Mouse (Mus musculus): ENCODE measurements around the gene Gadd45b.

Gene Gadd45b

DNA sequence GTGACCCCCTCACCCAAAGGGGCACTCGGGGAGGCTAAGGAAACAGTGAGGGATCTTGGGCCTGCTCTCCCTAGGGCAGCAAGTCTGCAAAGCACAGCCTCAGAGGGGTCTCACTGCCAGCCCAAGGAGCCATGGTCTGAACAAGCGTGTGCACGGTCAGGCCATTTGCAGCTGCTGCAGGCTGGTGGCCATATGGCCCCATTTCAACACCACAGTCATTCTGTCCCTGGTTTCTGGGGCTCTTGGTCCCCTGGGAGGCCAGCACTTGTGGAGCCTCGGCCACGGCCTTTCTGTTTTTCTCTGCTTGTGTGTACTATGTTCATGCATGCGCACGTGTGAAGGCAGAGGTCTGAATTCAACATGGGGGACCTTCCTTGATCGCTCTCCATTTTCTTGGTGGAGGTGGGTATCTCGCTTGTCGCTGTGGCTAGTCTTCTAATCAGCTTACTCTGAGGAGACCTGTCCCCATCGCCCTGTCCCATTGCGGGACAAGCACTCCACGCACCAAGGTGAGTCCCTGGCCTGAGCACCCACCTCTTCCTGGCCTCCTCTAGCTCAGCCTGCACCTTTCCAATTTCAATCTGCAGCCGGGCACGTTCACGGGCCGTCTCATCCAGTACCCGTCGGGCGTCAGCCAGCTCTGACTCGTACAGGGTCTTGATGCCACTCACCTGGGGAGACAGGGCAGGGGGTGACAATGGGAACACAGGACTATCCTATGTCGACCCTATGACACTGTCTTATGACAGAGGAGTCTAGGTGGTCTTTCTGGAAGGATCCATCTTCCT lies 20.3 kb upstream of the Gadd45b start:
- in situ Hi-C loops (cut with MboI, MseI), result no loop called here

DNA sequence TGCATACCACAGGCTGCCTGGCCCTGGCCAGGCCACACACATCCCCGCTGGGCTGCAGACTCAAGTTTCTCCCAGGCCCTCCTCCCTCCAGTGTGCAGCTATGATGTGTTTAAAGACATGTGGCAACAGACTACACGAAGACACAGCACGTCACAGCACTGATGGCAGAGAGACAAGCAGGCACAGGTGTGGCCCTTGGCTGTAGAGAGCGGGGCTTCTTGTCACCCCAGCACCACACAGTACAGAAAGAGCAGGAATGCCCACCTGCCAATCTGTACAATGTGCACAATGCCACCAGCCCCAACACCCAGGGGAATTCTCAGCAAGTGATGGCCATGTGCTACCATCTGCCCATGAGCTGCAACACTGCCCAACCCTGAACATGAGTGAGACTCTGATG lies 18.5 kb upstream of the Gadd45b start:
- in situ Hi-C loops (cut with MboI, MseI), result no loop called here

DNA sequence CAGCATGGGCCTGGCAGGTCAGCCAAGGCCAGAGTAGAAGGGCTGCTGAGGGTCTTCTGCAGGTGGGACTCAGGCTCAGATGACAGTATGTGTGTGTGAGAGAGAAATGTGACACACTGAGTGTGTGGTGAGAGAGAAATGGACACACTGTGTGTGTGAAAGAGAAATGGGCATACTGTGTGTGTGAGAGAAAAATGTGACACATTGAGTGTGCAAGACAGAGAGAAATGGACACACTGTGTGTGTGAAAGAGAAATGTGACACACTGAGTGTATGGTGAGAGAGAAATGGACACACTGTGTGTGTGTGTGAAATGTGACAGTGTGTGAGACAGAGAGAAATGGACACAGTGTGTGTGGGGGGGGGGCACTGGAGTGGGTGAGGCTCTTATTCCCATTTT lies 18.0 kb upstream of the Gadd45b start:
- in situ Hi-C loops (cut with MboI, MseI), result no loop called here

DNA sequence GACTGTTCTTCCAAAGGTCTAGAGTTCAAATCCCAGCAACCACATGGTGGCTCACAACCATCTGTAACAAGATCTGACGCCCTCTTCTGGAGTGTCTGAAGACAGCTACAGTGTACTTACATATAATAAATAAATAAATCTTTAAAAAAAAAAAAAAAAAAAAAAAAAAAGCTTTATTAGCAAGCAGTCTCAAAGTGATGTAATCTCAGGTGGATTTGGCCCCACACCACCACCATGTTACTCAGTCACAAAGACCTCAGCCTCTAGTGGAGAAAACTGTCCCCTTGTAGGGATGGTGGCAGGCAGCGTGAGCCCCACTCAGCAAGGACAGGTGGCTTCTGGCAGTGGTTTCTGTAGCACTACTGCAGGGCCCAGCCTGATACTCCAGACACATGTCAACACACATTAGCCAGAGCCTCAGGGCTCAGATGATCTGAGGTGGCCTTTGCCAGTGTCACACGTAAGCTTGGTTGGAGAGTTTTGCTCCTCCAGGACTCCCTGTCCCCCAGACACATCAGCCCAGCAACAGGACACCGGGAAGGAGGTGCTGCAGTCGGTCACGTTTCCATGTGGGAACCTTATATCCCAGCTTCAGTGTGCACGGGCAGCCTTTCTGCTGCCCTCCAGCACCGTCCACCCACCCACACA lies 16.4 kb upstream of the Gadd45b start:
- in situ Hi-C loops (cut with MboI, MseI), result no loop called here

DNA sequence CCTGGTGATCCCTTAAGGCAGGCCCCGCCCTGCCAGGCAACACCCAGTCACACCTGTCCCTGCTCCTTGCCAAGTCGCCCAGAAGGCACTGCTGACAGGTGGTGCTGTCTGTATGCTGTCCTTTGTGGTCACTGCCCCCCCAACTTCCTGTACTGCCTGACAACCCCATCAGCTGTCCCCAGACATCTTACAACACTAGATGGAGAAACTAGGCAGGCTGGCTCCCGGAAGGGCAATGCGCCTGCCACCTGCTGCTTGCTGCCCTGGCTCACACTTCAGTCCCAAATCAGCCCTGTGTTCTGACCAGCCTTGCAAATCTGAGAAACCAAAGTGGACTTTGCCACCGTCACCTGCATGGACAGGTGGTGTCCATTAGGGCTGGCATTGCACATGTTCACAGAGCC lies 15.6 kb upstream of the Gadd45b start:
- in situ Hi-C loops (cut with MboI, MseI), result no loop called here

DNA sequence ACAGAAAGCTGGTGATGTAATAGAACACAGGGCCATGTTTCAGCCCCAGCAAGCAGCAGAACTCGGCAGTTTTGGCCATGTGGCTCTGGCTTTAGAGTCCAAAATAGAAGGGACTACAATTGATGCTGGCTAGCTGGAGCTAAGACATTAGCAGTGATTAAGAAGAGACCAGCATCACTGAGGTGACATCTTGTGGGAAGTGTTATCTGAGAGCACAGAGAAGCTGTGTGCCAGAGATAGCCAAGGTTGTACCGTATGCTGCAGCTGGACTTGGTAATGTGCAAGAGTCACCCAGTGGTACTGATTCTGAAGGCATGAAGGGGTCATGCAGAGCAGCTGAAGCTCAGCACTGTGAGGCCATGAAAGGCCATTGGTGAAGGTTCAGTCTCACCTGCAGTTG lies 14.6 kb upstream of the Gadd45b start:
- in situ Hi-C loops (cut with MboI, MseI), result no loop called here

DNA sequence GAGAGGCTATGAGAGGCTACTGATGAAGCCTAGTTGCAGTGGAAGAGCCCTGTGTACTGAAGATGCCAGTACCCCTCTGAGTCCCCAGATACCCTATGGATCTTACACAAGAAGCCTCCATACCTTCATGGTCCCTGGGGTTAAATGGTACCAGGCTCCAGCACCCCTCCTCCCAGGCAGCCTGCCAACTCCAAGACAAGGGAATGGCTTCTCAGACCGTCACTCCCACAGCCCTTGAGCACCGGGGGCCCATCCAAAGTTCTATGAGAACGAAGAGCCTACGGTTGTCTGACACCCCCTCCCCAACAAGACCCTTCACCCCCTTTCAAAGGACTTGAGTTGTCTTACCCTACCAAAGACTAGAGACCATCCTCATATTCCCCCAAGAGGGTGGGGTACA lies 14.1 kb upstream of the Gadd45b start:
- in situ Hi-C loops (cut with MboI, MseI), result no loop called here

DNA sequence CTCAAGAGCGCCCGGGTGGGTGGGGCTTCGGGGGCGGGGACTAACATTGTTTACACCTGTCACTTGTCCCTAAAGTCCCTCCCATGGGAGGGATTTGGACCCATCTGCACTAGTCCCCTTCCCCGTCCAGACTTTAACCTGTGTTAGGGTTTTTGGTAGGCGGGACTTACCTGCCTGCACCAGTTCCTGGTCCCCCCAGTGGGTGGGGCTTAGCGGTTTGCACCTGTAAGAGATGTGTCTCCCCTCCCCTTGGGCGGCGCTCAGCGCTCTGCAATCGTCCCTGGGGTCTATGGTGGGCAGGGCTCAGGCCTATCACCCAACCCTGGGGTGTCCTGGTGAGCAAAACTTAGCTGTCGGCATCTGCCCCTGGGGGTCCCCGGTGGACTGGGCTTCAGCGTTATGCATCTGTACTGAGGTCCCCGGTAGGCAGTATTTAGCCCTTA lies 12.5 kb upstream of the Gadd45b start:
- in situ Hi-C loops (cut with MboI, MseI), result no loop called here

DNA sequence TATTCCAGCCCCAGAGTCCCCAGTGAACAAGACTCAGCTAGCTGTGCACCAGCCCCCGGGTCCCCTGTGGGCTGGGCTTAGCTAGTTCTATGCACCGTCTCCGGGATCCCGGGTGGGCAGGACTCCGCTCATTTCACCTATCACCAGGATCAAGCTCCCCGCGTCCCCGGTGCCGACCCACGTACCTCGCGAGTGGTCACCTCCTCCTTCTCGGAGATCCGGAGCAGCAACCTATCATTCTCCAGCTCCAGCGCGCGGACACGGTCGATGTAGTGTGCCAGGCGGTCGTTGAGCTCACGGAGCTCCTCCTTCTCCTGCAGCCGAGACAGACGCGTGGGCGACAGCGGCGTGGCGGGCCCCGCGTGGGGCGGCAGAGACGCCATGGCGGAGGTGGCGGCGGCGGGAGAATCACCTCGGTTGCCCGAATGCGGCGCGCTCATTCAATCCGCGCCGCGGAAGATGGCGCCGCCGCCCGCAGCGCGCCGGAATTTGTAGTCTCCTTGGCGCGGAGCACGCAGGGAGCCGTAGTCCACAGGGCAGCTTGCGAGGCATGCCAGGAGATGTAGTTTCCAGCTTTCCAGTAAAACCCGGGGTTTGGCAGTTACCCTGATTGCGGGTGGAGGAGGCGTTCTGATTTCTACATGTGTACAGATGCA lies 12.0 kb upstream of the Gadd45b start, which contains the start of gene Lmnb2:
Gene Lmnb2 (minus strand): TSS at position 467 of the 656 bp plus-strand sequence.
- in situ Hi-C loops (cut with MboI, MseI), result no loop called here

DNA sequence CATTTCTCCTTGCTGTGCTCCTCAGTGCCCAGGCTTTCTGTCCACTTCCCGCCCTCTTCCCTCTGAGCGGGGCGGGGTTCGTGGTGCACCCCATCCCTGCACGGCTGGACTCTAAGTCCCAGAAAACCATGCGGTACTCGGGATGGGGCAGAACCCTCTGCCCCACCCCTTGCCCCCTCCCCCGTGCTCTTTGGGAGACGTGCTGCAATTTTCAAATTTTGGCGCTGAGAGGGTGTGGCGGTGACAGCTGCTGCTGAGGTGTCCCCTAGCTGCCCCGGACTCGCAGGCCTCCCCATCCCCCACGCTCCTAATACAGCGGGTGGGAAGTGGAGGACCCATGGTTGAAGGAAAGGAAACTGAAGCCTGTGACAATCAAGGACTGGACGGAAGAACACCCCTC lies 8.0 kb upstream of the Gadd45b start:
- in situ Hi-C loops (cut with MboI, MseI), result no loop called here

DNA sequence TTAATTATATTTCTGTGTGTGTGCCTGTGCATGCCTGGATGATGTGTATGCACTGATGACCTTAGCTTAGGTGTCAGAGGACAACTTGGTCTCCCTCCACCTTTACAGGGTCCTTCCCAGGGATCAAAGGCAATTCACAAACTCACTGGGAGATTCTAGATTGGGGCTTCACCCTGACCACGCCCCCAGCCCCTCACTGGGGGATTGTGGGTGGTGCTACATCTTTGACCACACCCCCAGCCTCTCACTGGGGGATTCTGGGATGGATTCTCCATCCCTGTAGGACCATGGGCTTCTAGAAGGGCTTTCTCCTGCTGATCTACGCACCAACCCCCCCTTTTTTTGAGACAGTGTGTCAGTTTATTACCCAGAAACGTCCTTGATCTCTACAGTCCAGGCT lies 4.4 kb upstream of the Gadd45b start:
- in situ Hi-C loops (cut with MboI, MseI), result loop anchor here (5.0 kb wide), 1 partner anchor 67 kb away; no protein-coding TSS in a partner anchor

DNA sequence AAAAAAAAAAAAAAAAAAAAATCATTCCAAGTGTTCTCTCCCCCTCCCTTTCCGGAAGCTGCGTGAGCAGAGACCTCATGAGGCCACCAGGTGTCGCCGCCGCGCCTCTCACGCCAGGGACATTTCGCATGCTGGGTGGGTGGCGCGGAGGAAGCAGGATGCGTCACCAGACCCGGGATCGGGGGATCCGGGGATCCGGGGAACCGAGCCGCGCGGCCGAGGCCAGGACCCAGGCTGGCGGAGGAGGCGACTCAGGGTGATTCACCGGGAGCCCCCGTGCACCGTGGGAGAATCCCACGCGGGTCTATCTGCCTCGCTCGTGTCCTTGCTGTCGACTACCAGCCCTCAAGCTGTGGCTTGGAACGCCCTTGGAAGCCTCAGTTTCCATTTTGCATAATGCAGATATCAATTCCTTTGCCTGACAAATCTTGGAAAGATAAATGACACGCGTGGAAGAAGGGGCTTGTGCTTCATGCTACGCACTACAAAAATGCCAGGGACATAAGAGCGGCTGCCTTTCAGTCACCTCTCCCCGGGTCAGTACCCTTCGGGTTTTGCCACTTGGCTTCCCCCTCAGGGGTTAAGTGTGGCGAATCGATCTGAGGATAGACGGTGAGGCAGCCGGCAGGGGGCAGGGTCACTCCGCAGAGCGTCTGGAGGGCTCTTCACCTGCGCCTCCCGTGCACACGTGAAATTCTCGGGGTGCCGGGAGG lies 1.1 kb upstream of the Gadd45b start:
- in situ Hi-C loops (cut with MboI, MseI), result loop anchor here (5.0 kb wide), 1 partner anchor 64 kb away; no protein-coding TSS in a partner anchor

DNA sequence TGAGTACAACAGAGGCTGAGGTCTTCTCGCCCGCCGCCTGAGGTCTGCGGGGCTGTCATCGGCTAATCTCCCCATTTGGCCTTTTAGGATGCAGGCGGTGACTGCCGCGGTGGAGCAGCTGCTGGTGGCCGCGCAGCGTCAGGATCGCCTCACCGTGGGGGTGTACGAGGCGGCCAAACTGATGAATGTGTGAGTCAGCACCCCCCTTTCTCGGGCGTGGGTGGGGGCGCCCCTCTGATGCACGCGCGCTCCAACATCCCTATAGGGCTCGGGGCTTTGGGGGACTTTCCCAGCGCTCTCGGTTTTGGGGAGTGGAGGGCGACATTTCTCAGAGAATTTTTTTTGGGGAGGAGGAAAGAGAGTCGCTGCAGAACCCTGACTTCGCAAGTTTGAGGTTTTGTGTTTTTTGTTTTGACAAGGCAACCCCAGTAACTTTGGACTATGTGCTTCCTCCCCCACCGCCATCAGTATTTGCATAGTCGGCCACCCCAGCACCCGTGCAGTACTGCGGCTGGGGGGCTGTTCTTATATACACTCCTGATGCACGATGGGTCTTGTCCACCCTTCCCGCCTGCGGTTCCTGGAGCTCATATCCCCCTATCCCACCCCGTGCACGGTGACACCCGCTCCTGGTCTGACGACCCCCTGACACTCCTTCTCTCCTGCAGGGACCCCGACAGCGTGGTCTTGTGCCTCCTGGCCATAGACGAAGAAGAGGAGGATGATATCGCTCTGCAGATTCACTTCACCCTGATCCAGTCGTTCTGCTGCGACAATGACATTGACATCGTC lies 684 bp downstream of the Gadd45b start:
- in situ Hi-C loops (cut with MboI, MseI), result loop anchor here (10.0 kb wide), 1 partner anchor 786 kb away; the partner anchor contains the start of genes Cbarp and Midn

DNA sequence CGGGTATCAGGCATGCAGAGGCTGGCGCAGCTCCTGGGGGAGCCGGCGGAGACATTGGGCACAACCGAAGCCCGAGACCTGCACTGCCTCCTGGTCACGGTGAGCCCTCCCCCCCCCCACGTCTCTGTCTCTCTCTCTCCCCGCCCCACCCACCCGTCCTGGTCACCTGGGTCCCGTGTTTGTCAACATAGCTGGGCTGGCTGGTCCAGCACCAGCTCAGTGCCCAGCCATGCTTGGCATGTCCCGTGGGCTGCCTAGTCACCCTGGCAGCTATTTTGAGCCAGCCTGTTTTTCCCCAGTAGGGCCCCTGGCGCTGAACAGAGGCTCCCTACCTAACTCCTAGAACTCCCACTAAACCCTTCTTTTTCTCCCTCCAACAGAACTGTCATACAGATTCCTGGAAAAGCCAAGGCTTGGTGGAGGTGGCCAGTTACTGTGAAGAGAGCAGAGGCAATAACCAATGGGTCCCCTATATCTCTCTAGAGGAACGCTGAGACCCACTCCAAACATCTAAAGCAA lies 1.3 kb downstream of the Gadd45b start:
- in situ Hi-C loops (cut with MboI, MseI), result loop anchor here (10.0 kb wide), 1 partner anchor 786 kb away; the partner anchor contains the start of genes Cbarp and Midn

DNA sequence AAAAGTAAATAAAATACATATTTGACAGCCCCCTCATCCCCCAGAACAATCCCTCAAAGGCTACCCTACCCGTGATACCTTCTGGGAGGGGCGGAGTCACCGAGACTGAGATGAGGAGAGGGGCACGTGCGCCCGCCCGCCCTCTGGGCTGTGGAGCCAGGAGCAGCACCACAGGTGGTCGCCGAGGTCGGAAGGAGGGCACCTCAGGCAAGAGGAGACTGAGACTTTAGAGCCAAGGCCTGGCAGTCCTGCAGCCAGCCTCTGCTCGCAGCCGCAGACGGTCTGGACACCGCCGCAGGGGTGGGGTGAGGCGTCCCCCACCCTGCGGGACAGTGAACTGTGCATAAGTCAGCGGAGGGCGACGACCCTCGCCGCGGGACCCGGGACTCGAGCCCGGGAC lies 1.8 kb downstream of the Gadd45b start:
- in situ Hi-C loops (cut with MboI, MseI), result loop anchor here (10.0 kb wide), 1 partner anchor 787 kb away; the partner anchor contains the start of genes Cbarp and Midn

DNA sequence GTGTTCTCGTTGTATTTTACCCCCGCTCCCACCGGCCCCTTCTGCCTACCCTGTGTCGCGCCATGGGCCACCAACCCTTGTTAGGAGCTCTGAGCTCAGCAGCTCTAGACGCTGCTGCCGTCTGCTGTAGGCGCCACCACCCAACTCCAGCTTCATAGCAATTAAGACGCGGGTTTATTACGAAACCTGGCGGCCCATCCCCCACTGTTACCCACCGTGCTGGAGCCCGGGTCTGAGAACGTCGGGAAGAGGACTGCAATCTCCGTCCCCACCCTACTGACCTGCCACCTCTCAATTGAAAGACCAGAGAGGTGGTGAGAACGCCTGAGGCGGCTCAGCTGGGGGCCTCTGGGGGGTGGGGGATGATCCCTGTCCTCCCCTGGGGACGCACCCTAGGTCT lies 2.3 kb downstream of the Gadd45b start:
- in situ Hi-C loops (cut with MboI, MseI), result loop anchor here (10.0 kb wide), 1 partner anchor 787 kb away; the partner anchor contains the start of genes Cbarp and Midn

DNA sequence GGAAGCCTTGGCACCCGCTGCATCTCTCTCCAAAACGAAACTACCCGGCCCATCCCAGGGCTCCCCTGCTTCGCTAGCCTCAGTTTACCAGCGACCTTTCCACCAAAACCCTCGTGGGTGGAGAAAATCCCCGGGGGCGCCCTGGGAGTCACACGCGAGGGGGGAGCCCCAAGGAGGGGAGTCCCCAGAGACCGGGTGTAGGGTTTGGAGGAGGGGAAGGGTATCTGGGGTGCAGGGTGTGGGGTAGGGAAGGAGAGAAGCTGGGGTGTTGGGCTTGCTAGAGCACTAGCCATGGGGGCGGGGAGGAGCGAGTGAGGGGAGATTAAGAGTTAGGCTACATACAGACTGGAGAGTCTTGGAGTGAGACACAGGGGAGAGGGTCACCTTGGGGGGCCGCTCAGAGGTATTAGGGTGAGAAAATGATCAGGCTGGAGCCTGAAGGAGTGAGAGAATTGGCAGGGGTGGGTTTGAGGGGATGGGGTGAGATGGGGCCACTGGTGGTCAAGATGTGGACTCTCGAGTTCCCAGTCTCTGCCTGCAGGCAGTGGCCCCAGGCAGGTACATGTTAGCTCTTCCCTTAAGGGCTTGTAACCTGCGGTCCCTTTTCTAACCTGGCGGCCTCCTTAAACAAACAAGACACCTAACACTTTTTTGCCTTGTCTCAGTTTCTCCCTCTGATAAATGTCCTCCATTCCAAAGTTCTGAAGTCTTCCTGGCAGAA lies 3.0 kb downstream of the Gadd45b start:
- in situ Hi-C loops (cut with MboI, MseI), result loop anchor here (10.0 kb wide), 1 partner anchor 788 kb away; the partner anchor contains the start of genes Cbarp and Midn

DNA sequence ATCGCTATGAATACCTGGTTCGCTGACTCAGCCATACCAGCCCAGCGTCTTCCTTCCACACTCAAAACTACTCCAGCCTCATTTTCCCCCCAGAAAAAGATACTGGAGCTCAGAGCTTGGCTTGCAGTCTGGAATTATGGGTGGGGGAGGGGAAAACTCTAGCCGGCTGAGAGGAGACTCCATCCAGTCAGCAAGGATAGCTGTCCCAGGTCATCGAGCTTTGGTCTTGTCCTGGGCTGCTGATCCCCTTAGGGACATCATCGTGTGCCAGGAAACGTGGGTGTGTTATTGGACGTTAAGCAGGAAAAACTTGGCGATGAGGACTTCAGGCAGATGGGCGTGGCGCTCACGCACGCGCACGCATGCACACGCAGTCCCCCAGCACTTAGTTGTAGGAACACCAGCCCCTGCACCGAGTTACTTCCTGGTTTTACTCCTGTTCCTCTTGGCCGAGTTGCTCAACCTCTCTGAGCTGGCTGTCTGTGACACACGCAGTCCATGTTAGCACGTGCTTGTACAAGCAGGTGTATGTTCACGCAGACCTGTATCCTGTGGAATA lies 3.6 kb downstream of the Gadd45b start:
- in situ Hi-C loops (cut with MboI, MseI), result loop anchor here (10.0 kb wide), 1 partner anchor 789 kb away; the partner anchor contains the start of genes Cbarp and Midn

Data from T-helper 2 cell (primary cell).